Mouse (Mus musculus) heart, postnatal 0 days (tissue): ENCODE data around the gene Smyd3.

Source experiments
- CTCF ChIP-seq: IDR thresholded peaks from 2 replicates; pipeline ENCODE4 v1.5.1; 2016; ENCODE audit warnings: antibody characterized with exemption, control low read depth, low read depth
- EP300 ChIP-seq: IDR thresholded peaks from 2 replicates; pipeline ENCODE4 v1.6.1; 2016; ENCODE audit warnings: antibody characterized with exemption, low read depth

DNA sequence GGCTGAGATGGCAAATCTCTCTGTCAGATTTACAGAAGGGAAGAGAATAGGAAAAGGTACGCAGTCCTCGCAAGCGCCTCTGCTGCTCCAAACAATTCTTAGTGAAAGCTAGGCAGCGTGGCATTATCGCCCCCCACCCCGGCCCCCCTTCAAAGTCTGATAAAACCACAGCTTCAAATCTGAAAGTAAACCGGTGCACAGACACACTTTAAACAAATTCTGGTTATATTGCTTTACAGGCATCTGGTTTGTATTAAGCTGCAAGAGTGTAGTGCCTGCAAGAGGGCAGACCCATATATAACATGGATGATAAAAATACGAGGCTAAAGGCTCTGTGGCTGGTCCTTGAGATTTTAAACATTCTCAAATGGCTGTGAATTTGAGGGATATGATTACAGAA lies 420.8 kb downstream of the Smyd3 start:
- TF ChIP-seq EP300 (no peak), CTCF (no peak)
